Mouse (Mus musculus) hindbrain, postnatal 0 days (tissue): ENCODE data around the gene Prx. TPM values are rescaled to one million over a fixed set of nuclear protein-coding genes. Genes with fewer than 3 reads are reported as not detected.

ENCODE experiments used
- ATAC-seq: fragments of 200-750 bp; cut with Nextera tagmentation; 2 replicates; pipeline ENCODE4 v1.8.0; 2017; ENCODE audit warnings: mild to moderate bottlenecking, moderate TSS enrichment, moderate library complexity
- DNase-seq: peaks from one replicate; pipeline ENCODE4 v3.0.0-alpha.2; 2015; ENCODE audit warnings: low spot score
- H3K27ac ChIP-seq: fragments of 300-500 bp; sonication (generic); 2 replicates; pipeline ENCODE4 v1.5.1; 2014; ENCODE audit warnings: mild to moderate bottlenecking
- H3K27me3 ChIP-seq: fragments of 300-500 bp; sonication (generic); 2 replicates; pipeline ENCODE4 v1.6.1; 2014; ENCODE audit warnings: low read length, mixed read lengths; ENCODE audit not compliant: insufficient read depth
- H3K36me3 ChIP-seq: fragments of 300-500 bp; sonication (generic); 2 replicates; pipeline ENCODE4 v1.6.1; 2014; ENCODE audit warnings: low read length, mixed read lengths; ENCODE audit not compliant: insufficient read depth
- H3K4me1 ChIP-seq: fragments of 300-500 bp; sonication (generic); 2 replicates; pipeline ENCODE4 v1.6.1; 2014; ENCODE audit warnings: antibody characterized with exemption, low read length, mixed read lengths; ENCODE audit not compliant: insufficient read depth
- H3K4me2 ChIP-seq: fragments of 300-500 bp; sonication (generic); 2 replicates; pipeline ENCODE4 v1.6.1; 2014; ENCODE audit warnings: low read depth, mild to moderate bottlenecking, low read length, moderate library complexity, mixed read lengths
- H3K4me3 ChIP-seq: fragments of 300-500 bp; sonication (generic); 2 replicates; pipeline ENCODE4 v1.5.1; 2014; ENCODE audit warnings: low read length
- H3K9ac ChIP-seq: fragments of 300-500 bp; sonication (generic); replicated peaks from 2 replicates; pipeline ENCODE4 v1.6.1; 2014; ENCODE audit warnings: mild to moderate bottlenecking, low read length, moderate library complexity, mixed read lengths
- H3K9me3 ChIP-seq: fragments of 300-500 bp; sonication (generic); 2 replicates; pipeline ENCODE4 v1.6.1; 2016; ENCODE audit warnings: low read length, mixed read lengths
- CTCF ChIP-seq: IDR thresholded peaks from 2 replicates; pipeline ENCODE4 v1.5.1; 2016; ENCODE audit warnings: antibody characterized with exemption, control low read depth, low read depth
- WGBS: fragments of 180-500 bp; shearing (Covaris S2); extraction: QIAGEN DNeasy Blood & Tissue Kit; methylation state at CpG from one replicate; pipeline ENCODE4 v1.1.7; 2014; 5-methylcytosine and 5-hydroxymethylcytosine counted together
- polyA plus RNA-seq: library from polyadenylated mRNA; unstranded; fragments of >200 nt; fragmentation: Nextera tagmentation; extraction: Ambion mirVana; gene quantifications from 2 replicates; pipeline ENCODE4 v1.2.1, GENCODE M21; 2015
- total RNA-seq: library from RNA; depleted of rRNA; stranded (reverse); fragments of >200 nt; gene quantifications from 2 replicates; pipeline ENCODE4 v1.2.3, GENCODE M21; 2014

Gene Prx
- total and polyA plus RNA-seq, 2 experiments from 2014 or later = 2.1 TPM

DNA sequence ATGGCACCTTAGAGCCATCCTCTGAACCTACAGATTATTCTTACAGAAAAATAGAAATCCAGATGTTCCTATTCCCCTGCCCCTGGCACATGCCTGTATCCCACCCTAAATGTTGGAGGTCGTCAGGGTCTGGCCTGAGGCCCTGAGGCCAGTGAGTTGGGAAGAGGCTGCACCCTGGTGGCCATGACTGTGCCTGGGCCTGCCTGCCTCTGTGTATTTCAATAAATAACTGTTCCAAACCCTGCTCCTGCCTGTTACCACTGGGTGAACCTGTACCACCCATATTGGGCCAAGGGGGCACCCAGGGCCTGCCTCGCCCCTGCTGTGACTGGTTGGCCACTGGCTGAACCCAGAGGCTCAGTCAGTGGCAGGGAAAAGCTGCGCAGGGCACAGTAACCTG lies 31.8 kb downstream of the Prx start:
- Histone ChIP-seq H3K27me3 (no peaks in the 10 kb centered on the region), H3K4me3 (no peak overlapping the region), H3K36me3 (peaks cover 33% of the 10 kb centered on the region), H3K9me3 (no peaks in the 10 kb centered on the region), H3K27ac (no peak overlapping the region), H3K4me1 (no peaks in the 10 kb centered on the region), H3K9ac (no peak overlapping the region), H3K4me2 (no peak overlapping the region)
- DNase-seq (no peak), ATAC-seq (no peak)
- TF ChIP-seq CTCF = peak; percentile 36; the same call in 1 of the 2 replicates
- WGBS = 77% methylated on average over 3 of the region's 3 CpGs

DNA sequence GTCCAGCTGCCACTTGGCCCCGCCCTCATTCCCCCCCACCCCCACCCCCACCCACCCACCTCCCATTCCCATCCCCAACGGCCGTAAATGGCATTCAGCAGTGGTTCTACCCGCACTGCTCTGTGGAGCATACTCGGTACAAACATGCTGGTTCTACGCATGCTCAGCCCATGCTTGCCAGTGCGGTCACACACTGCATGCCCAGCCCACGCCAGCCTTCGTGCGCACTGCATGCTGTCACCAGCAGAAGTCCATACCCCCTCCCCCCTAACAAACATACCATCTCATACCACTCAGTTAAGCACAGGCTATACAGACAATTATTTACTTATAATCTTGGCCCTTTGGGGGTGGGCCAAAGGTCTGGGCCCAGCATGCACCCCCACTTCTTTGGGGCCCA lies 32.6 kb downstream of the Prx start:
- peaks cover 40% of the 10 kb centered on the region for H3K36me3 ChIP-seq
- H3K4me3 ChIP-seq = no peak overlapping the region
- TF ChIP-seq CTCF = no peak
- ATAC-seq = no peak
- H3K4me2 ChIP-seq = no peak overlapping the region
- H3K27me3 ChIP-seq = no peaks in the 10 kb centered on the region
- no peak overlapping the region for H3K27ac ChIP-seq
- no peak for DNase-seq
- no peak overlapping the region for H3K9ac ChIP-seq
- no peaks in the 10 kb centered on the region for H3K4me1 ChIP-seq
- 90% methylated on average over 10 of the region's 10 CpGs for WGBS
- no peaks in the 10 kb centered on the region for H3K9me3 ChIP-seq

DNA sequence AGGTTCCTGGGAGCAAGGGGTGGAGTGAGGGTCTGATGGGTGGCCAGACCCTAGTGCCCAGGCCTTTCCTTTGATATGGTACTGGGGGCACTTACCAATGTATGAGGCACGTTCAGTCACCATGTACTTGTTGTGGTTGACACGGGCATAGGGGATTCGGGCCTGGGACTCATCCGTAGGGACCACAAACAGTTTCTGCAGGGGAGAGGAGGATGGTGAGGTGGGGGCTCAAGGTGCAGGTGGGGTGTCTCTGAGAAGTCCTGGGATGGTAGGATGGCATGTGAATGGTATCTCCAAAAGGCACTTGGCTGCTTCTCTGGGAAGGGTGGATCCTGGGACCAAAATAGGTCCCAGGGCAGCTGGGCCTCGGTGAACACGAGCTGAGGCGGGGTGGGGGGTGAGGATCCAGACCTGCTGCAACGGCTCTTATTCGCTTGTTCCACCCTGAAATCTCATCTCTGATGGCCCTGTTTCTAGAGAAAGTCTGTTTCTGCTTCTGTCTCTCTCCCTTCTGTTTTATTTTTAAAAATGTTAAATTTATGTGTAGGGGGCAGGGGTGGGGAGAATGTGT lies 33.4 kb downstream of the Prx start:
- H3K9me3 ChIP-seq = no peaks in the 10 kb centered on the region
- no peak for TF ChIP-seq CTCF
- DNase-seq (no peak), ATAC-seq (no peak)
- peaks cover 49% of the 10 kb centered on the region for H3K36me3 ChIP-seq
- H3K9ac ChIP-seq = no peak overlapping the region
- no peaks in the 10 kb centered on the region for H3K27me3 ChIP-seq
- no peak overlapping the region for H3K27ac ChIP-seq
- H3K4me1 ChIP-seq = no peaks in the 10 kb centered on the region
- no peak overlapping the region for H3K4me2 ChIP-seq
- no peak overlapping the region for H3K4me3 ChIP-seq
- 92% methylated on average over 9 of the region's 9 CpGs for WGBS

DNA sequence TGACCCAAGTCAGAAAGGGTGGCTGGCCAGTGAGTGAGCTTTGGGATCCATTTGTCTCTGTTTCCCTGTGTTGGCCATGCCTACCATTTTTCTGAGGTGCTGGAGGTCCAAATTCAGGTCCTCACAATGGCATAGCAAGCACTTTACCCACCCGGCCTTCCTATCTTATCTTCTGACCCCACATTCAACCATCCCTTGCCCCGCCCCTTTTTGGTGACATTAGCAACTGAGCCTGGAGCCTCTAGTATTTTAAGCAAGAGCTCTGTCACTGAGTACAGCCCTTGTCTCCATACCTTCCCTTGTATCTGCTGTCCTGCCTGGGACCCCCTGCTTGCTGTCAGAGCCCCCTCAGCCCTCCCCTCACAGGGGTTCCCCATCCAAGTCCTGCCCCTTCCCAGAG lies 36.3 kb downstream of the Prx start:
- Histone ChIP-seq H3K27me3 (no peaks in the 10 kb centered on the region), H3K4me2 (no peak overlapping the region), H3K4me1 (no peaks in the 10 kb centered on the region), H3K36me3 (peaks cover 65% of the 10 kb centered on the region), H3K27ac (no peak overlapping the region), H3K9me3 (no peaks in the 10 kb centered on the region), H3K4me3 (no peak overlapping the region), H3K9ac (no peak overlapping the region)
- ATAC-seq (no peak), DNase-seq (no peak)
- WGBS = 92% methylated on average over 2 of the region's 2 CpGs
- no peak for TF ChIP-seq CTCF

DNA sequence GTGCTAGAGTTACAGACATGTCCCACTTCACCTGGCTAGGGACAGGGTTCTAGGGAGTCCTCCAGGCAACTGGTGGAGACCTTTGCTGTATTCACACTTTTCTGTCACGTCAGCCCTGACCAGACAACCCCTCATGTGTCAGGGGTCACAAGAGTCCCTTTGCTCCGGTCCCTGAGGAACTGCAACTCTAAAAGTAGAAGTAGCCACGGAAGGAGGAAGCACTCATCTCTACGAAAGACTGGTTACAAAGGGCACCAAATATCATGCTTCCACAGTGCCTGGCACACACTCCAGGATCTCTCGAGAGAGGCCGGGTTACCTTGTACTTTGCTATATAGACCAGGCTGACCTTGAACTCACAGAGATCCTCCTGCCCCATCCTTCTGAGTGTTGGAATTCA lies 37.5 kb downstream of the Prx start:
- DNase-seq (no peak), ATAC-seq (no peak)
- TF ChIP-seq CTCF = no peak
- Histone ChIP-seq H3K9me3 (no peaks in the 10 kb centered on the region), H3K27ac (no peak overlapping the region), H3K27me3 (no peaks in the 10 kb centered on the region), H3K4me2 (no peak overlapping the region), H3K36me3 (peaks cover 53% of the 10 kb centered on the region), H3K9ac (no peak overlapping the region), H3K4me1 (peaks cover 5% of the 10 kb centered on the region; the same call in 1 of the 2 replicates), H3K4me3 (no peak overlapping the region)
- 91% methylated on average over 6 of the region's 6 CpGs for WGBS

DNA sequence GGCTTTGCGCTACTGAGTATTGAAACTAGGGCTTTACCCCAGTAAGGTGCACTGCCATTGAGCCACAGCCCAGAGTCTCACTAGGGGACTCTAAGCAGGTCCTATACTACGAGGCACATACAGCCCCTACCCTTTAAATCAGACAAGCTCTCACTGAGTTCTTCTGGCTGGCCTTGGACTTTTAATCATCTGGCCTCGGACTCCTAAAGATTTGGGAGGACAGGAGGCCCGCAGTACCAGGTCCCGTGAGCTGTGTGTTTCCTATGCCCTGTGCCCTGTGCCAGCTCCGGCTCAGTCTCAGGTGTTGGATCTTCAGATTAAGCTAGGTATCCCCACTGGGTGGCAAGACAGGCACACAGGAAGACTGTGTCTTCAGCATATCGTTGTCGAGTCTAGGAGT lies 38.9 kb downstream of the Prx start:
- WGBS = 94% methylated on average over 8 of the region's 8 CpGs
- DNase-seq (no peak), ATAC-seq (no peak)
- Histone ChIP-seq H3K36me3 (peaks cover 43% of the 10 kb centered on the region), H3K27me3 (no peaks in the 10 kb centered on the region), H3K27ac (no peak overlapping the region), H3K4me3 (no peak overlapping the region), H3K9me3 (no peaks in the 10 kb centered on the region), H3K4me1 (peaks cover 7% of the 10 kb centered on the region; the same call in 1 of the 2 replicates), H3K4me2 (no peak overlapping the region), H3K9ac (no peak overlapping the region)
- TF ChIP-seq CTCF = no peak

DNA sequence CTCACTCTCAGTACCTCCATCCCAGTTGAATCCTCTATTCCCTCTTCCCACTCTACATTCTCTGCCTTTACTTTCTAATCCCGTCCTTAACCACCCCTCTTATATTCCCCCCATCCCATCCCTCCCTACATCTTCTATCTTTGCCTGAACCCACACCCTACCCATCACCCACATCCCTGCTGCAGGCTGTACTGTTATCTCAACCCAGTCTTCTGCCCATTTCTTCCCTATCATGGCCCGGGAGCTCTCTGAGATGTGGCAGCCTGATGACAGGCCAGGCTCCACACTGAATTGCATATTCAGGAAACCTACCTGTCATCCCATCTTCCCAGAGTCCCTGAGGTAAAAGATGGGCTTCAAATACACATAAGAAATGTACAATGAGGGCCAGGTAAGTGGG lies 39.7 kb downstream of the Prx start:
- Histone ChIP-seq H3K27ac (no peak overlapping the region), H3K4me3 (no peak overlapping the region), H3K9ac (no peak overlapping the region), H3K4me2 (no peak overlapping the region), H3K9me3 (no peaks in the 10 kb centered on the region), H3K4me1 (peaks cover 7% of the 10 kb centered on the region; the same call in 1 of the 2 replicates), H3K27me3 (no peaks in the 10 kb centered on the region), H3K36me3 (peaks cover 43% of the 10 kb centered on the region)
- no peak for TF ChIP-seq CTCF
- no peak for DNase-seq
- no peak for ATAC-seq
- 86% methylated on average over 2 of the region's 2 CpGs for WGBS
